Mouse (Mus musculus) left cerebral cortex, postnatal 25 days (tissue): ENCODE measurements around the gene Vipas39. TPM values are rescaled to one million over a fixed set of nuclear protein-coding genes. Genes with fewer than 3 reads are reported as not detected.

Experiments used
- DNase-seq, 2 experiments: peaks; one replicate each; pipeline ENCODE4 v3.0.0; 2022; ENCODE audit warnings: low spot score in 2 of 2, mixed read lengths in 1 of 2
- intact Hi-C: fragments of 180-260 bp; cut with DNase I; formaldehyde crosslinking; loops from one replicate; pipeline ENCODE4 v1.15.1; 2025
- microRNA-seq, 2 experiments: library from miRNA; unstranded; fragments of <30 nt; microRNA quantifications; one replicate each; pipeline ENCODE4 v1.2.0; 2022
- total RNA-seq, 2 experiments: library from RNA; stranded (reverse); gene quantifications; 2 replicates each; pipeline ENCODE4 v1.2.3; 2021

The Vipas39 gene
- total RNA-seq, 2 experiments from 2014 or later = 52.7 to 54.4 TPM

- no peak for DNase-seq
These were observed 64.4 kb downstream of the Vipas39 start for GRCm38 (mm10) chr12:87201694-87202093.

DNA sequence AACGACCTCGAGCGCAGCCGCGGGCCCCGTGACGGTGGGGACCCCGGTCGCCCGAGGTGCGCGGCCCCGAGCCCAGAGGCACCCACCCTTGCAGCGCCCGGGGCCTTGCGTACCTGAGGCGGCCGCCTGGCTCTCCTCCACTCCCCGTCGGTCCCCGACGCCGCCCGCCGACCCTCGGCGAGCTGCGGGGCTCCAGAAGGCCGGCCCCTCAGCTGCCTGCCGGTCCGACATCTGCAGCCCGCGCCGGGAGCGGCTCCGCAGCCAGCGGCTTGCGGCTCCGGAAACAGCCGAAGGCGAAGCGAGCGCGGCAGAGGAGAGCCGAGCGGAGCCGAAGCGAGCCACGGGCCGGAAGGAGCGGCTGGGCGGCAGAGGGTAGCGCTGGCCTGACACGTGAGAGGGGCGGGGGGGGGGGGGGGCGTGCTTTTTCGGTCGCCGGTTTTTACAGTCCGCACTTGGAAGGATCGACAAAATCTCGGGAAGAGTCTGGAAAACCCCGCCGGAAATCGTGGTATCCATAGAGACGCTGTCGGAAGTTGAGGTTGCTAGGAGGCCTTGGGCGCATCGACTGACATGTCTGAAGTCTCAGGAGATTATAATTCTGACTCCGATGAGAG lies 66.0 kb downstream of the Vipas39 start, which contains the start of gene Tmed8:
Gene Tmed8, minus strand, starts transcription at position 482 of the 614 bp plus-strand sequence.
- peak; percentile 81 to 85 for DNase-seq
- intact Hi-C loops = loop anchor here (2.0 kb wide), 1 partner anchor 53 kb away; the partner anchor contains the start of genes Gstz1 and Pomt2

More at GRCm38 (mm10) chr12:87201694-87202093, 64.4 kb downstream of the Vipas39 start:
- intact Hi-C loops = loop anchor here (2.0 kb wide), 1 partner anchor 55 kb away; the partner anchor contains the start of genes Gstz1 and Pomt2

DNA sequence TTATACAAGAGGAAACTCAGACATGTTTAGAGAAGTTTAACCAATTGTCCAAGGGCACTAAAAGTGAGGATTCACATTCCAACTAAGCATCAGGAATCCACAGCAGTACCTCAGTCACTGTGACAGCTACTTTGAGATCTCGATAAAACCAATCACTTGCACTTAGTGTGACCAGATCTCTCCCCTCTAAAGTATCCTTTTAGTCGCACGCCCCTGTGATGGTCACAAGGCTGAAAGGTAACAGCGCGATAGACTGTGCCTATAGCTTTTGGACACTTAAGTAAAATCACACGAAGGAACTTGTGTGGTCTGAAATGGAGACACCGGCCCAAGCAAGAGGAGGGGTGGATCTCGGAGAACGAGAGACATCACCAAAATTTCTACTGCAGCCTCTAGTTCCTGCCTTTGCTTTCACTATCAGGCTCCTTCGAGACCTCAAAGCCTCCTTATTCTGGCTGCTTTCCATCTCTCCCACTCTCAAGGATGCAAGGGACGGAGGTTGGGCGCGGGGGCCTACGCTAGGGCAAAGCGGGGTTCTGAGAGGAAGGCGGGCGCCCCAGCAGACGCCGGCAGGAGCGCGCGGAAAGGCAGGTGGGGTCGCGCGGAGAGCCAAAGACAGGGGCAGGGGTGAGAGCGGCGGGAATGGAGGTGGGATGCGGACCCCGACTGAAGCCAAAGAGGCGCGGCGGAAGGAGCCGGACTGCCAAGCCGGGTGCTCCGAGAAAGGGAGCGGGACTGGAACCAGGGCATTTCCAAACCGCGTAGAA lies 66.7 kb downstream of the Vipas39 start, which contains the start of gene Samd15:
Gene Samd15, plus strand, starts transcription at position 518 of the 767 bp plus-strand sequence.
- intact Hi-C loops = no loop called here
- peak; percentile 40 to 45 for DNase-seq

GRCm38 (mm10) chr12:87198792-87199191 lies 67.3 kb downstream of the Vipas39 start:
- no peak for DNase-seq
- intact Hi-C loops = no loop called here

- no peak for DNase-seq
- intact Hi-C loops = no loop called here
These were observed 69.7 kb downstream of the Vipas39 start for GRCm38 (mm10) chr12:87196310-87196709.

GRCm38 (mm10) chr12:87195069-87195468 lies 71.0 kb downstream of the Vipas39 start:
- intact Hi-C loops = no loop called here
- no peak for DNase-seq

DNA sequence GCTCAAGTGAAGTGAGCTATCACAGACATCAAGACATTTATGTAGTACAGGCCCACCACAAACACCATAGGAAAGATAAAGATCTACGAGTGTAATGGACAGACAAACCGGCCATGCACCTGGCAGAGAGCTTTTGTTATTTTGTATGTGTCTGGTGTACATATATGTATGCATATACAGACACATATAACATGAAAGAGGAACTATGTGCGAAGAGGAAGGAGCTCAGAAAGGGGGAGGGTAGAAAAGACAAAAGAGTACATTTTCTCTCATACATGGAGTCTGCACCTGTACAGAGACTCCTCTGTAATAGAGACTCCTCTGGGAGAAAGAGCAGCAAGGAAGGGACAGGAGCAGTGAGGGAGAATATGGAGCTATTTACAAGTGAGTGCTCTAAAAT lies 73.0 kb downstream of the Vipas39 start:
- intact Hi-C loops = no loop called here
- no peak for DNase-seq

Small RNAs within 50 kb of the gene (microRNA-seq; reads per million reads assigned to microRNA genes)
- gene Gm47293 = 0 reads per million in 2 experiments

Other genes starting within 250 kb of the Vipas39 start
- 10 to 100 TPM; 42.0 to 45.8 TPM for gene Tmem63c, start 244.9 kb downstream of the Vipas39 start, total RNA-seq
- 1 to 10 TPM; 8.0 to 9.8 TPM for gene Ngb, start 163.7 kb downstream of the Vipas39 start, total RNA-seq
- gene Gstz1, start 119.1 kb downstream of the Vipas39 start, total RNA-seq = 10 to 100 TPM; 45.5 to 48.5 TPM
- 10 to 100 TPM; 18.2 to 20.8 TPM for gene Pomt2, start 118.3 kb downstream of the Vipas39 start, total RNA-seq
- gene Samd15, start 66.5 kb downstream of the Vipas39 start, total RNA-seq = 1 to 10 TPM; 4.5 to 4.7 TPM
- 10 to 100 TPM; 30.7 to 32.4 TPM for gene Tmed8, start 65.8 kb downstream of the Vipas39 start, total RNA-seq
- gene Noxred1, start 27.5 kb downstream of the Vipas39 start, total RNA-seq = 1 to 10 TPM; 1.7 to 2.0 TPM
- gene Ahsa1, start 223 bp upstream of the Vipas39 start, total RNA-seq = 100 to 1,000 TPM; 173 to 176 TPM
- gene Ism2, start 33.4 kb upstream of the Vipas39 start, total RNA-seq = under 1 TPM; 0.18 to 0.43 TPM
- gene Sptlc2, start 122.1 kb upstream of the Vipas39 start, total RNA-seq = 10 to 100 TPM; 35.3 to 37.9 TPM
- 10 to 100 TPM; 89.2 to 93.5 TPM for gene Slirp, start 177.6 kb upstream of the Vipas39 start, total RNA-seq
- 10 to 100 TPM; 16.5 to 16.8 TPM for gene Alkbh1, start 177.8 kb upstream of the Vipas39 start, total RNA-seq
- 10 to 100 TPM; 63.7 to 73.1 TPM for gene Snw1, start 206.0 kb upstream of the Vipas39 start, total RNA-seq
- not detected for gene Gm5788, start 228.5 kb upstream of the Vipas39 start, total RNA-seq
- not detected for gene Gm8300, start 248.1 kb upstream of the Vipas39 start, total RNA-seq